Mouse (Mus musculus): Measurements from ENCODE around the gene Pik3ca. TPM values are rescaled to one million over a fixed set of nuclear protein-coding genes. Genes with fewer than 3 reads are reported as not detected.
"Not testable (repeated sequence)": the region's sequence is repeated elsewhere in the genome, so short reads cannot be mapped to it uniquely, and the experiment has no call there.

Pik3ca gene
- total RNA-seq, 1 experiment from 2014 or later, result 49.5 TPM

DNA sequence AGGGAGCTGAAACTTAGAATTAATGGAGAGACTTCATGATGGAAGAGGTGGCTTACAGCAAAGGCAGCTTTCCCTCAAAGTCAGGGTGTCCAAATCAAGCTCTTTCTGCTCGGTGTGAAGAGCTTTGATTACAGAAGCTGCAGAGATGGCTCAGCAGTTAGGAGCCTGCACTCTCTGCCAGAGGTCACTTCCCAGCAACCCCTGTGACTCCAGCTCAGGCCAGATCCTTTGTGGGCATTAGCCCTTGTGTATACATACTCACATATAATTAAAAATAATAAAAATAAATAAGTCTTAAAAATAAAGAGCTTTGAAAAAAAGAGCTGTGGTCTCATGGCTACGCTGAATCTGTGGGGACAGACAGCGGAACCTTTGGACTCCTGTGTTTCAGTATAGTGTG lies 4.1 kb downstream of the Pik3ca start:
- DNase-seq, result no peak

DNA sequence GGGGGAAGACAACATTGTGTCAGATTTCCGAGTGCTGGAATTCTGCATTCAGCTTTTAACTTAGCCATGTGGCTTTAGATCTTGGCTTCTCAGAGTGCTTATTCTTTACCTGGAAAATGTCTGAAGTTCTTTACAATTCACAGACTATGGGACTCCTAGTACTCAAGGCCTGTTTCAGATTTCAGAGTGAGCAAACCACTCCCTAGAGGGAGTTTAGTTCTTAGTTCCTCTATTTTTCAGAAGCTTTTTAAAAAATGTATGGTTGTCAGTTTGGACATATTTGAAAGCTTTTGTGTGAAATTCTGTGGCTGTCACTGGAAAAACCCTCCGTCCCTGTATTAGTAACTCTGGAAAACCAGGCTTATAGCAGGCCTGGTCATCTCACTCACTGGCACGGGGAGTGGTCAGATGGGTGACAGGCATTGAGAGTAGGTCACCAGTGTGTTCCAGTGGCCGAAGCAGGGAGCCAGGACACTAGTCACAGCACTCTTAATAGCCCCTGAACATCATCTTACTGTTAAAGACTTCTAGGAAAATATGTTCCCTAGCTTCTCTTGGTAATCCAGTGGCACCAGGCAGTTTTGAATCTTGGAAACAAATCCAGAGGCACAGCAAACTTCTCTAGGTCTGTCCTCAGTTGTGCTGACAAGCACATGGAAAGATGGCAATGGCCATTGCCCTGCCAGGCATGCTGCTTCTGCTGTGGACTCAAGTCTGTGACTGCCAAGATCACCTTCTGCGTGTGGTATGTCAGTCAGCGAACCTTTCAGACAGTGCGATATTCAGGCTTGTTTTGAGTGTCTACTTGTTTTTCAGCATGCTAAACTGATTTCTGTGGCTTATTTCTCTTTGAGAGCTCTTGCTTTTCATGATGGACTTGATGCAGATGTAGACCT lies 5.8 kb downstream of the Pik3ca start:
- DNase-seq, result peak; percentile 23

DNA sequence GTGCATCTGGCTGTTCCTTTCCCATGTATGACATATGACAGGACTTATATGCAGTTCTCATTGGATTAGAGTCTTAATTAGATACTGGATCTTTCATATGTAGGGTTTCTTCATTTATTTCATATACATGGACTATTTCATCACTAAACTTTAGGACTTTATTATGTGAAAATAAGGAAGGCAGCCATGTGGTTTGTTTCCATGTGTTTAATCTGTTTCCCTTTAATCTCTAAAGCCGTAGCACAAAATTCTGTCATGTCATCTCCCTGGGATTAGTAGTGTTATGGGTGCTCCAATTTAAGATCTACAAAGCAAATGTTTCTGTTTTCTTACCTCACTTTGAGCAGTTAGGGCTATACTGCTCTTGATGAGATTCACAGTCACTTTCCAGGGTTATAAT lies 8.2 kb downstream of the Pik3ca start:
- no peak for DNase-seq

DNA sequence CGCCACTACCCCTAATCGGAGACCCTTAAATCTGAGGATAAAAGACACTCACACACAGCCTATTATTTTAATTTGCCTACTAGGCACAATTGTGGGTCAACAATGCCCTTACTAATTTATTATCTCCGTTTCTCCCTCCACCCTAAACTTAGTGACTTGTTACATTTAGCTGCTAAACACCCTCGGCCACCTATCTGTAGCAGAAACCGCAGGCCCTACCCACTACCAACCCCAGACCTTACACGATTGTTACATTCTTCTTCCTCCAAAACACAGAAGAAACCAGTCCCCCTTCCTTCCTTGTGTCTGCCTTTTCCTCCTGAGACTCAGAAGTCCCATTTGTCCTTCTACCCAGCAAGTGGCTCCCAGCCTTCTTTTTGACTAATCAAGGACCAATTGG lies 9.3 kb downstream of the Pik3ca start:
- no peak for DNase-seq

DNA sequence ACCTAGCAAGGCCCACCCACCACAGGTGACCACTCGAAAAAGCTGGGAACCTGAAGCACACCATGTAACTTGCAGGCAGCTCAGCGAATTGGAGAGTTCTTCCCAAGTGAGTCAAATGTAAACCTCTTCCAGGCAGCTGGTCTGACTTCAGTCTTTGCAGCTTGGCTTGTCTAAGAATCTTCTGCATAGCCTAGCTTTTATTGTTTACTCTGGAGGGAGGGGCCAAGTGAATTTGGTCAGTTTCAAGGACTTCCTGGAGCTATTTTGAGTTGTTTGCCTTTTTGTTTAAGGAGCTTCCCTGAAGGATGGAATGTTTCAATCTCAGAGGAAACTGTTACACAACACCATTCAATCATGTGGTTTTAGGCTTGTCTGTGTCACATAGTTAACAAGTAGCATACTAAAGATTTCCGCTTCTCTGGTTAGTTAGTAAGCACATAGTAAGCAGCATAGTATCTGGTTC lies 11.4 kb downstream of the Pik3ca start:
- DNase-seq, result no peak

DNA sequence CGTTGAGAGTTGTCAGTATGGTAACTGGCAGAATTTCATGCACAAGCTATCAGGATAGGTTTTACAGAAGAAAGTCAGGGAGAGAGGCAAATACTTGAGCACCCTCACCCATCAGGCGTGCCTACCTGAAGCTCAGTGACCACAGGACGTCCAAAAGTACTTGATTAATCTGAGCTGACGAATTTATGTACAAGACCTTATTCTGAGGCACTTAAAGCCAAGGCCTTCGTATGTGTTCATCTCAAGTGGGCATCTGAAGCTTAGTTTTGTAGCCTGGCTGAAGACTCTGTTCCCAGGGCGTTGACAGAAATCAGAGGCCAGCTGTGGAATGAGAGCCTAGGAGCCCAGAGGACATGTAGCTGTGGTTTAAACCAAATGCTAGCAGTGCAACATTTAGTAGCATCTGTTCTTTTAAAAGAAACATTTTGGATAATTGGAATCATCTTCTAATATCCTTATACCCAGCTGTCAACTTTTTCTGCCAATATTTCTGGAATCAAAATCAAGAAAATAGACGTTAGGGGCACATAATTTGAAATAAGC lies 15.1 kb downstream of the Pik3ca start:
- no peak for DNase-seq

DNA sequence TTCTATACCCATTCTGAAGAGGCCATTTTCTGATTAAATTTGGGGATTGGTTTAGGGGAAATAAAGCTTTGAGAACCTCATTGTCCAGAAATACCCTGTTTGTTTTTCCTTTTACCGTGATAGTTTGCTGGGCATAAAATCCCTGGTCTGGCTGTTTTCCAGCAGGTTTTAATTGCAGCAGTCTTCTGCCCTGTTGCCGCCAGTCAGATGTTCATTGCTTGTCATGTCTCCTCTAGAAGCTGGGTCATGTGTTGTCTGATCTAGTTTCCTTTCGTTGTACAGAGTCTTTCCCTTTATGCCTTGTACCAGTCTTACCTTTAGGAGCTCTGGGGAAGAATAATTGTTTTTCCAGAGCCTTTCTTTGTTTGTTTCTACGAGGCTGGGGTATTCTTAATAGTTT lies 16.9 kb downstream of the Pik3ca start:
- no peak for DNase-seq

DNA sequence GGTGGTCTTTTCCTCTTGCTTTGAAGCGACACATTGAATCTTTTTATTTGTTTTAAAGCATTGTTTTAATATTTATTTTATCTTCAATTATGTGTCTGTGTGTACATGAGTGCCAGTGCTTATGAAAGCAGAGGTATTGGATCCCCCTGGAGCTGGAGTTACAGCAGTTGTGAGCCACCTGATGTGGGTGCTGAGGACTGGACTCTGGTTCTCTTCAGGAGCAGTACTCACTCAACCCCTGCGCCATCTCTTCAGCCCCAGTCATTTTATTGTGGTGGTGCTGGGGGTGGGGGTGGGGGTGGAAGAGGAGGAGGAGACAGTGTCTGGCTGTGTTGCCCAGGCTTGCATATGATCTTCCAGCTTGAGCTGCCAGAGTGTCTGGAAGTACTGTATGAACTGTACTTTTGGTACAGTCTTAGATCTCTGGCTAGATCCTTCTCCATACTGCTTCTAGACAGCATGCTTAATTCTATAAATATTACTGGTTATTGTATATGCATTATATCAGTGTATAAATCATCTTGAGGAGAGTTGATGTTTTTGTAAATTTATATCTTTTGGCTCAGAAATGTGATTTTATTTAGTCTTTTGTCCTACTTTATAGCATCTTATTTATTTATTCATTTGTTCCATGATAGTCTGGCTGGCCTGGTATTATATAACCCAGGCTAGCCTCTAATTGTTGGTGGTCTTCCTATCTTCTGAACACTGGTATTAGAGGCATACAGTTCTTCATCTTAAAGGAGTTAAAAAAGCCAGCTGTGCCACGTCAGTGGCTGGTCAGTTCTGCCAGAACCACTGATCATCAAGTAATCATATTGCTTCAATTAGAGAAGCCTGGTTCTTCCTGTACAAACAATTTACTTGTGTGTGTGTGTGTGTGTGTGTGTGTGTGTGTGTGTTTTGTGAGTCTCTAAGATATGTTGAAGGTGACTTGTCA lies 18.2 kb downstream of the Pik3ca start:
- no peak for DNase-seq

DNA sequence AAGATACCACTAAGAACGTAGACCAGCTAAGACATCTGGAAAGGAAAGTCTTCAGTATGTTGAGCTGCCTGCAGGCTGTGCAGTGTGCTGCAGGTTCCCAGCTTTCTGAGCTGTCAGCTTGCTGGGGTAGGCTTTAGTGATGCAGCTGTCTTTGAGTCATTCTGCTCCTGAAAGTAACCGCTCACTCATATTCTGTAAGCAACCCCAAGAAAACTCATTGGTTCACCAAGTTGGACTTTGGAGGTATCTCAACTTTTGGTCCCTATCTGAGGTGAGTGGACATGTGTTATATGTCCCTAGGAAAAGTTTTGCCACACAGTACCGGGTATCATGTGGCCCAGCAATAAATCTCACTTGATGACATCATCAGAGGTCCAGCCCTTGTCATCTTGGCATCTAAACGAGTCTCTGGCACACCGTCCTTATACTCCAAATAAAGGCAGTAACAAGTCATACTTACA lies 20.3 kb downstream of the Pik3ca start:
- peak; percentile 41 for DNase-seq

DNA sequence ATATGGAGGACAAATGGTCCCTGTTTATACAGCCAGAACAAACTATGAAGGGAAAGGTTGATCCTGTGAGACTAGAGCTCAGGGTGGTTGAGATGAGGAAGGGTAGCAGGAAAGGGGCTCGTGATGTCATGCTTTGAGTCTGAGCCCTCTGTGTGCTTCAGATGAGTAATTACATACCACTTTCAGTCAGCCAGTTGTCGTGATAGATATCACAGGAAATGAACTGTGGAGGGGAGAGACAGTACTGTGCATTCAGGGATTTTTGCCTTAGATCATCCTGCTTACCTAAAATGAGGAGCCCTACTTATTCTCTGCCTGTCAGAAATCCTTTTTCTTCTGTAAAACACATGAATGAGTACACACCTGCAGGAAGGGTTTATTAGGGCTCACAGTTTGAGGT lies 22.4 kb downstream of the Pik3ca start:
- DNase-seq, result no peak

DNA sequence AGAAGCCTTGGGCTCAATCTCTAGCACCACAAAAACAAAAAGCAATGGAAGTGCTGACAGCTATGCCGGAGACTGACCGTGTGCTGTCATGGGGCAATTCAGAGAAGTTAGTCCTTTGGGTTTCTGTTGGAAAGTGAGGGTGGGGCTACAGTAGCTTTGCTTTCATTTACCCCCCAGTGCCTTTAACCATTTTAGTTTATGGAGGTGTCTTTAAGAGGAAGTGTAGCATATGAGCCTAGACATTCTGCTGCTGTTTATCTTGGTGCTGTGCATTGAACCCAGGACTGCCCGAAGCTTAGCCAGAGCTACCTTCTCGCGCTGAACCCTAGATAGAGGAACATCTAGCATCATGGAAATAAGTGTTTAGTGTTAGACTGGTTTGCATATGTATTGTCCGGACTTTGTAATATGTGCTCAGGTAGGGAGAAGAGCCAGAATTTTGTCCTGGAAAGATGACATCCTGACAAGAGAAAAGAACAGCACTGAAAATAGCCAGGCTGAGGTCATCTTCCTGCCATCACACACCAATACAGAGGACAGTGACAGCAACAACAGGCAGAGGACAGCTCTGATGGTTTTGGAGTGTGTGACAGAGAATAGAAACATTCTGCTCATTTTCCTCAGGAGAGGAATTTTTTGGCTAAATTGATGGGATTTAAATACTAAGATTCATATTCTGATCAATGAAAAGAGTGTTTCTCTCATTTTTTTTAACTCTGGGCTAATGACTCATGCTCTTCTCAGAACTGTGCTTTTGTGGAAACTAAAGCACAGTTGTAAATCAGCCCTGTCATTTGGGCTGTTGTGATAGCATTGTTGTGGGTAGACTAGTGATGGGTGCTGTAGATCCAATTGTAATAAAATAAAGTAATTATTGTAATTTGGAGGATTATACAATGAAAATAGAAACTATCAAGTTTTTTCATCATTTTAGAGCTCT lies 23.9 kb downstream of the Pik3ca start:
- DNase-seq, result no peak

DNA sequence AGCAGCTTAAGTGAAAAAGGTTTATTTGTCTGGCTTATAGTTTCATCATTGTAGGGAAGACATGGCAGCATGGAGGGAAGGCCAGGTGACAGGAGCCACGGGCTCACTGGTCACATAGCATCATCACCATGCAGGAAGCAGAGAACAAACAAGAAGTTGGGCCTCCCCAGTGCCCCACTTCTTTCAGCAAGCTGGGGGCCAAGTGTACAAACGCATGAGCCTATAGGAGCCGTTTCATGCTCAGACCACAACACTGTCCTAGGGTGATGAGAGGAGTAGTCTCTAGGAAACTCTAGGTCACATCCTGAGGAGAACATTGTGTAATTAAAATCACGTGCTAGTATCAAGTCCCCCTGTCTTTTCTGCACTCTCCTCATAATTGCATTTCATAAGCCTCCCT lies 30.2 kb downstream of the Pik3ca start:
- no peak for DNase-seq

DNA sequence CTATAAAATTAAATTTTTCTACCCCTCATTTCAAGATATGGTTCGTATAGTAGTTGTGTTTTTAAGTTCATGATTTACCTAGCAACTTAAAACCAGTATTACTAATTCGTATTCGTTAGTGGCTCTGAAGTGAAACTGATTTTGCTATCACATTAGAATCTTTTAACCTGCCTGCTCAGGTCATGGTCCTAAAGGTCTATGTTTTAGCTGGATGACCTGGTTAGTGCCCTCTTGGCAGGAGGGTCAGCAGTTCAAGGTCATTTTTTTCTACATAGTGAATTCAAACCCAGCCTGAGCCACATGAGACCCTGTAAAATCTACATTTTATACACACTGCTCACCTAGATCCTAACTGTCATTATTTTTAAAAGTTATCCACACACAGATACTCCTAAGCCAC lies 30.9 kb downstream of the Pik3ca start:
- no peak for DNase-seq

DNA sequence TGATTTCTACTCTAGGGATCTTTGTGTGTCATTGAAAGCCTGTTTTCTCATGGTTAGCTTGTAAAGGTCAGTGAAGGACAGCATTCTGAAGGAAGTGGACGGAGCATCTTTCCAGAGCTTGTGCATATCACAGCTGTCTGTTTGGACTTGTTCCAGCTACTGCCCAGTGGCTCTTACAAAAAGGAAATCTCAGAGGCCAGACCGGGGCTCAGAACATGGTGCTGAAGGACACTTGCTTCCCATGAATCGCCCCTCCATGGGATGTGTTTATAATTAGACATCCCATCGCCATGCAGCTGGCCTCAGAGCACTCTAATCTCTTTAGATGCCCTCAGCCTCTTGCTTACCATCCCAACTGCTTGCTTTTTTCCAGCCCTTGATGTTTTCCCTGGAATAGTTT lies 31.4 kb downstream of the Pik3ca start:
- DNase-seq, result peak; percentile 42

DNA sequence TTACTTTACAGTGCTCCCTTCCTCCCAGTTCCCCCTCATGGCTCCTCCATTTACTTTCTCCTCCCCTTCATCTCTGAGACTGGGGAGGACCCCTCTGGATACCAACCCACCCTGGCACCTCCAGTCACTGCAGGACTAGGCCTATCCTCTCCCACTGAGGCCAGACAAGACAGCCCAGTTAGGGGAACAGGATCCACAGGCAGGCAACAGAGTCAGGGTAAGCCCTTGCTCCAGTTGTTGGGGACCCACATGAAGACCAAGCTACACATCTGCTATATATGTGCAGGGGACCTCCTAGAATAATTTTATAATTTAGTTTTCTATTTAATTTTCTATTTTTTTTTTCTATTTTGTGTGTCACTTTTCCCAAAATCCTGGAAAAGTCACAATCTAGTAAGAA lies 31.9 kb downstream of the Pik3ca start:
- DNase-seq, result not testable (repeated sequence)

DNA sequence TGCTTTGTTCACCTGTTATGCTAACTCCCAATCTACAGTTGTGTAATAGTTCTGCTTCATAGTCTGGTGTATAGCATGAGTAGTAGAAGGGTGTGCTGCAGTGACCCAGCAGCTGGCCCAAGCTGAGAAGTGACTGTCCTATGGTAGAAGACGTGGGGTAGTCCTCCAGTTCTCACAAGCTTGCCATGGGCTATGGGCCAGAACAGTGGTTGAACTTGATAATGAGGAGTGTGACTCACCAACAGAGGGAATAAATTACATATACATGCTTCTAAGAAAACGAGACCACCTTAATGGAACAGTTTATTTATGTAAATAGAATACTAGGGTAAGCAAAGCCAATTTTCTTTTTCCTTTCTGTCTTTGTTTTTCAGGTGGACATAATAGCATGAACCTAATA lies 32.9 kb downstream of the Pik3ca start:
- no peak for DNase-seq

DNA sequence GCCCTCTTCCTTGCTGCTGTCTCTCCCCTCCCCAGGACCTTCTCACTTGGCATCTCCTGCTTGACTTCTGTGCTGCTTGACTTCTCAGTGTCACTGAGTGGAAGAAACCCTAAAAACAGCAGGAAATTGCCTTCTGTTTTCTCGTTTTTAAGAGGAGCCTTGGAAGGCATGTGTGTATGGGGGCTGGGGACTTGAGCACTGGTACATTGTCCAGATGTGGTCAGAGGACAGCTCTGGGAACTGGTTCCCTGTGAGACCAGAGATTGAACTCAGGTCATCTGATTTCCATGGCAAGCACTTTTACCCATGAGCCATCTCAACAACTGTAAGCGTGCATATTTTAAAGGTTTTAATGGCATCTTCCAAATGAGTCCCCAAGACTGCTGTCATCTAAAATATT lies 36.5 kb downstream of the Pik3ca start:
- DNase-seq, result no peak

DNA sequence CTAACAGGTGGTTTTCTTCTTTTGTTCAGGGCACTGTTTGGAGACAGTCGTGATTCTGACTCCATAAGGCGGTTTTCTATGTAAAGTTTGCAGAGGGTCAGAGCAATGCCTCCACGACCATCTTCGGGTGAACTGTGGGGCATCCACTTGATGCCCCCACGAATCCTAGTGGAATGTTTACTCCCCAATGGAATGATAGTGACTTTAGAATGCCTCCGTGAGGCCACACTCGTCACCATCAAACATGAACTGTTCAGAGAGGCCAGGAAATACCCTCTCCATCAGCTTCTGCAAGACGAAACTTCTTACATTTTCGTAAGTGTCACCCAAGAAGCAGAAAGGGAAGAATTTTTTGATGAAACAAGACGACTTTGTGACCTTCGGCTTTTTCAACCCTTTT lies 38.6 kb downstream of the Pik3ca start:
- DNase-seq, result no peak

DNA sequence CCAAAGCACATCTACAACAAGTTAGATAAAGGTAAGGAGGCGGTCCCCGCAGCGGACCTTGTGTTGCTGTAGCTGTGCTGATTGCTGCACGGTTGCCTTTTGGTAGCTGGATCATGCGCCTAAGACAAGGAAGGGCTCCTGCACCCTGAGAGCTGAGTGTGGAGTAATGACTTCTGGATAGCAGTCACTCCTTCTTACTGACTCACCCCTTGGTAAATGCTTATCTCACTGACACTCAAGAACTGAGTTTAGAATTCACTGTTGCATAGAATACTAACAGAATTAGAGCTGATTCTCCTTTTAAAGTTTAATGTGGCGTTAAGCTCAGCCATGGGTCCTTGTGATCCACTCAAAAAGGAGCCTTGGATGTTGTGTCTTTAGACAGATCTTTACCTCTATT lies 39.8 kb downstream of the Pik3ca start:
- no peak for DNase-seq

DNA sequence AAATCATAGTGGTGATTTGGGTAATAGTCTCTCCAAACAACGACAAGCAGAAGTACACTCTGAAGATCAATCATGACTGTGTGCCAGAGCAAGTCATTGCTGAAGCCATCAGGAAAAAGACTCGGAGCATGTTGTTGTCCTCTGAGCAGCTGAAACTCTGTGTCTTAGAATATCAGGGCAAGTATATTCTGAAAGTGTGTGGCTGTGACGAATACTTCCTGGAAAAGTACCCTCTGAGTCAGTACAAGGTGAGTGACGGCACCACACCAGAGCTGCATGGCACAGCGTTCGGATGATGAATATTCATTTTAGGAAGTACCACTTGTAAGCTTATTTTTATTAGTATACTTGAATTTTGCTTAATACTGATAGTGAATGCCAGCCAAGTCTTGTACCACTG lies 40.3 kb downstream of the Pik3ca start:
- DNase-seq, result no peak

DNA sequence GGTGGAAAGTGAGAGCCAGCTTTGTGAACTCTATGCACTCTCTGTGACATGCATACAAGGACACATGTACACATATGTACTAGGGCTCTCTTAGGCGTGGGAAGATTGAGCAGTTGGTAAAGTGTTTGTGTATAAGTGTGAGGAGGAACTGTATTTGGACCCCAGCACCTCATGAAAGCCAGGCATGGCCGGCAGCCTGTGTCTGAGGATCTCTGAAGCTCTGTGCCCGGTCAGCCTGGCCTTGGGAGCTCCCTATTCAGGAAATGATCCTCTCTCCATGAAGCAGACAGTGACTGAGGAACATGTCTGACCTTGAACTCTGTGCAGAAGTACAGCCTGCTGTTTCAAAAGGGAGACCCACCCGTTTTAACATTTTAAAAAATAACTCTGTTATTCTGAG lies 41.2 kb downstream of the Pik3ca start:
- peak; percentile 28 for DNase-seq

DNA sequence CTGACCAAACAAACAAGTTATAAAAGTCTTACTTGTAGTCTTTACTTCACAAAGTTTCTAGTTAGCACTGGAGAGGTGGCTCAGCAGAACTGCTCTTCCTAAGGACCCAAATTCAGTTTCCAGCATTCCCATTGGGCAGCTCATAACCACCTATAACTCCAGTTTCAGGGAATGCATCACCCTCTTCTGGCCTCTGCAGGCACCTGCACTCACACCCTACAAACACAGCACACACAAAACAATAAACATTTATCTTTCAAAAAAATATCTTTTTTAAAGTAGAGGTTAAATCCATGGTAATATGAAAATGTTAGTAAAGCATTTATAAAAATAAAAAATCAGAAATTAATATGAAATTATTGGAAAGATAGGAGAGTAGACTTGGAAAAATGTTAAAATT lies 44.2 kb downstream of the Pik3ca start:
- no peak for DNase-seq
